Mouse (Mus musculus) neural tube, embryonic 14.5 days (tissue): ENCODE data around the gene Adamtsl3. TPM values are rescaled to one million over a fixed set of nuclear protein-coding genes. Genes with fewer than 3 reads are reported as not detected.
"Not testable (repeated sequence)": the region's sequence is repeated elsewhere in the genome, so short reads cannot be mapped to it uniquely, and the experiment has no call there.

Experiments used
- ATAC-seq: fragments of 200-750 bp; cut with Nextera tagmentation; 2 replicates; pipeline ENCODE4 v1.8.0; 2017; ENCODE audit warnings: low read depth, mild to moderate bottlenecking, moderate TSS enrichment, moderate library complexity
- H3K27ac ChIP-seq: fragments of 300-500 bp; sonication (generic); 2 replicates; pipeline ENCODE4 v1.5.1; 2014; ENCODE audit warnings: low read depth, mild to moderate bottlenecking, control low read depth, low read length, moderate library complexity, mixed read lengths
- H3K27me3 ChIP-seq: fragments of 300-500 bp; sonication (generic); 2 replicates; pipeline ENCODE4 v1.6.1; 2014; ENCODE audit warnings: low read length; ENCODE audit not compliant: control insufficient read depth, insufficient read depth
- H3K36me3 ChIP-seq: fragments of 300-500 bp; sonication (generic); 2 replicates; pipeline ENCODE4 v1.6.1; 2014; ENCODE audit warnings: low read length, mixed read lengths; ENCODE audit not compliant: control insufficient read depth, insufficient read depth
- H3K4me1 ChIP-seq: fragments of 300-500 bp; sonication (generic); 2 replicates; pipeline ENCODE4 v1.6.1; 2014; ENCODE audit warnings: low read length; ENCODE audit not compliant: control insufficient read depth, insufficient read depth
- H3K4me2 ChIP-seq: fragments of 300-500 bp; sonication (generic); 2 replicates; pipeline ENCODE4 v1.6.1; 2014; ENCODE audit warnings: mild to moderate bottlenecking, low read depth, low read length, control low read depth
- H3K4me3 ChIP-seq: fragments of 300-500 bp; sonication (generic); 2 replicates; pipeline ENCODE4 v1.5.1; 2014; ENCODE audit warnings: low read depth, low read length, control low read depth, mixed read lengths
- H3K9ac ChIP-seq: fragments of 300-500 bp; sonication (generic); replicated peaks from 2 replicates; pipeline ENCODE4 v1.6.1; 2014; ENCODE audit warnings: low read depth, mild to moderate bottlenecking, control low read depth, low read length, mixed read lengths
- H3K9me3 ChIP-seq: fragments of 300-500 bp; sonication (generic); 2 replicates; pipeline ENCODE4 v1.6.1; 2016; ENCODE audit warnings: low read length; ENCODE audit not compliant: control insufficient read depth
- WGBS: fragments of 180-500 bp; shearing (Covaris S2); extraction: QIAGEN DNeasy Blood & Tissue Kit; methylation state at CpG from one replicate; pipeline ENCODE4 v1.1.7; 2014; 5-methylcytosine and 5-hydroxymethylcytosine counted together
- polyA plus RNA-seq: library from polyadenylated mRNA; unstranded; fragments of >200 nt; fragmentation: Nextera tagmentation; extraction: Ambion mirVana; gene quantifications from 2 replicates; pipeline ENCODE4 v1.2.1, GENCODE M21; 2014

Adamtsl3 gene
- polyA plus RNA-seq, 1 experiment from 2014 or later, result 1.4 TPM

DNA sequence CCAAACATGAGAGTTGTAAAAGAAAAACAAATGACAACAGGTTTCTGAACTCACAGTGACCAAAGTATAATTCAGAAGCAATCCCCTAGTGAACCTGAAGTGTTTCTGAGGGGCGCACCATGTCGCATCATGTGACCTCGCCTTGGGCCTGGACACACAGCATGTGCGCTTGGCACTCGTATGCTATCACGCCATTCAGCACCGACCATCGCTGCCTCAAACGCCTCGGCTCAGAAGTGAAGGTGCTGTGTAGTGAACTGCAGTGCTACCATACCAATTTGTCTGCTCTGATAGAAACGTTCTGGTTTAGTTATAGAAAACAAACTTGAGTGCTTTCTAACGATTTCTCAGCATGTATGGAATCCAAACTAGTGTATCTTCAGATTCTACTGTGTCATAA, 59.7 kb downstream of the Adamtsl3 start:
- 64% methylated on average over 12 of the region's 12 CpGs for WGBS
- Histone ChIP-seq H3K9me3 (no peaks in the 10 kb centered on the region), H3K4me3 (no peak overlapping the region), H3K4me2 (no peak overlapping the region), H3K27me3 (no peaks in the 10 kb centered on the region), H3K27ac (no peak overlapping the region), H3K9ac (no peak overlapping the region), H3K4me1 (0 out of 2 replicates have a peak, but pooled peaks cover 3% of the 10 kb centered on the region), H3K36me3 (no peaks in the 10 kb centered on the region)
- ATAC-seq, result no peak

DNA sequence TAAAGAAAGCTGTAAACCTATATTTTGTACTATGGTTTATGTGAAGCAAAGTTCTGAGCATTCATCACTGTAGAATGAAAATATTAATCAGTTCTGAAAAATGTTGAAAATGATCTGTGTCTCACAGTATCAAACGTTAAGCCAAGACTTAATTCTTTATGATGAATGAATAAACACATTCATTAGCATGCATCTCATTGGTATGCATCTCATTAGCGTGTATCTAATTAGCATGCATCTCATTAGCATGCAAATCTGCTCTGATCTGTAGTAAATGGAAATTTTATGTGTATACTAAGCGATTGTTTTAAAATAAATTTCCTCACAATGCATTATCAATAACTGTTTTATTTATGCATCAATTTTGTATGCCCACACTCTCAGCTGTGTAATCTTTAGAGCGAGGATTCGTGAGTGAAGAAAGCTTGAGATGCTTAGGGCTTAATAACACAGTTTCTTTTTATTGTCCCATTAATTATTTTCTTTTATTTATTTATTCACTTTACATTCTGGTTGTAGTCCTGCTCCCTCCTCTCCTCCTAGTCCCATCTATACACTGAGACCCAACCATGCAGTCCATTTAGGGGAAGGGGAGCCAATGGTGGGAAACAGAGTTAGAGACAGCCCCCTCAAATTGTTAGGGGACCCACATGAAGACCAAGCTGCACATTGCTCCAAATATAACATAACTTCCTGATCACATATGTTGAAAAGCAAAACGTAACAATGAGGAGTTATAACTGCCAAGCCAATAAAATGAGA, 60.4 kb downstream of the Adamtsl3 start:
- H3K9me3 ChIP-seq, result no peaks in the 10 kb centered on the region
- H3K4me1 ChIP-seq, result 0 out of 2 replicates have a peak, but pooled peaks cover 3% of the 10 kb centered on the region
- H3K27me3 ChIP-seq, result no peaks in the 10 kb centered on the region
- no peak overlapping the region for H3K9ac ChIP-seq
- H3K4me2 ChIP-seq, result no peak overlapping the region
- WGBS, result 42% methylated on average over 6 of the region's 6 CpGs
- peak; percentile 70 for ATAC-seq
- no peaks in the 10 kb centered on the region for H3K36me3 ChIP-seq
- H3K4me3 ChIP-seq, result no peak overlapping the region
- no peak overlapping the region for H3K27ac ChIP-seq

DNA sequence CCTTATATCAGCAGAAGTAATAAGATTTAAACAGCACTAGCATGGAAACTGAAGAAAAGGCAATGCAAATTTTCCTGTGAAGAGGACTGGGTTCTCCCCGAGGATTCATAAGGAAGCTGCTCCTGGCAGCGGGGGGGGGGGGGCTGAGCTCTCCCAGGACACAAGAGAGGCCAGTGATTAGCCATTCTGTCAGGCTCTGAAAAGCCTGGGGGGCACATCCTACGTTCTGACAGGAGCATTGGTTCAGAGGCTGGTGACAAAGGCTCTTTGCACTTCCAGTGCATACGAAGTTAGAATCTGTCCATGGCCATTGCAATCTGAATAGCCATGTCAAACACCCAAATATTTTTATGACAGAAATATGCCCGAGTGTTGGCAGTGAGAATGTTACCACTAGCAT, 61.4 kb downstream of the Adamtsl3 start:
- 30% methylated on average over 4 of the region's 5 CpGs for WGBS
- Histone ChIP-seq H3K27ac (no peak overlapping the region), H3K4me3 (no peak overlapping the region), H3K36me3 (no peaks in the 10 kb centered on the region), H3K4me2 (no peak overlapping the region), H3K9ac (no peak overlapping the region), H3K4me1 (0 out of 2 replicates have a peak, but pooled peaks cover 3% of the 10 kb centered on the region), H3K9me3 (no peaks in the 10 kb centered on the region), H3K27me3 (no peaks in the 10 kb centered on the region)
- peak; percentile 60; the same call in 1 of the 2 replicates for ATAC-seq

DNA sequence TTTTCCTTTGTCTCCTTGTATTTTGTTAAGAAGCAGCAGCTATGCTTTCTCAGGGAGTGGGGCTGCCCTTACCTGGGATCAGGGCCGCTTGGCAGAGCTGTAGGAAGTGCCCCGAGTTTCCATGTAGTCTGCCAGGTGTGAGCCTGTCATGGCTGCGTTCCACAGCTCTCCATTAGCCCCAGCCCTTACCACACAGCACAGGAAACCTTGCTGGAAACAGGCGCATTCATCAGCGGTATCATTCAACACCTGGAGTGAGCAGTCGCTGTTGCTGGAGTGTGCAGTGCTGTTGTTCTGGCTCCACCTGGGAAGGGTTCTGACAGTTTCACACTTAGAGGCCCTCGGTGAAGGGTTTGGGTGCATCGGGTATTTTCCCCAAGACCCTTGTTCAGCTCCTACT, 62.1 kb downstream of the Adamtsl3 start:
- WGBS, result 86% methylated on average over 8 of the region's 8 CpGs
- H3K27me3 ChIP-seq, result no peaks in the 10 kb centered on the region
- no peak for ATAC-seq

DNA sequence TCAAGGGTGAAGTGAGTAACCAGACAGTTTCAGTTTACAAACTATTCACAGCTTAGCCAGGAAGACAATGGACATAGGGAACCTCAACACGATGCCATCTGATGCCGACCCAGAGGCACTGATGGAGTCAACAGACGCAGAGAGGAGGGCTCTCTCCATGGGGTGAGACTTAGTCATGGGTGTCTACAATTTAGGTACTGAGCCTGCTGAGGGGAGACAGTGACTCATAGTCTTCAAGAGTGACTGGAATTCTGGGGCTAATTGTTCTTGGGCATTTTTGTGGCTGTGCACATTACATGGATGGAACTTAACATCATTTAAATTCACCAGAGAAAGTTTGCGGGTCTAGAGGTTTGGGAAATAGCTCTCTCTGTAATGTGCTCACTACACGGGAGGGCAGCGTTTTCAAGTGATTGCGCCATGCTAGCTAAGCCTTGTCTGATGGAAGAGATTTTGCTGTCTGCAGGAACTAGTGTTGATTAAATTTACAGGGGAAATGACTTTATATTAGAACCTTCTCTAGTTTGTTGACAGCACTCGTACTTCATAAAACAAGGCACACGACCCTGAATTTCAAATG, 70.1 kb downstream of the Adamtsl3 start:
- H3K36me3 ChIP-seq, result no peaks in the 10 kb centered on the region
- H3K27ac ChIP-seq, result no peak overlapping the region
- 83% methylated on average over 9 of the region's 9 CpGs for WGBS
- H3K4me2 ChIP-seq, result no peak overlapping the region
- H3K9ac ChIP-seq, result no peak overlapping the region
- no peaks in the 10 kb centered on the region for H3K4me1 ChIP-seq
- no peaks in the 10 kb centered on the region for H3K9me3 ChIP-seq
- no peaks in the 10 kb centered on the region for H3K27me3 ChIP-seq
- no peak overlapping the region for H3K4me3 ChIP-seq
- no peak for ATAC-seq

More for the DNA sequence above, 62.1 kb downstream of the Adamtsl3 start:
- Histone ChIP-seq H3K4me2 (no peak overlapping the region), H3K4me1 (0 out of 2 replicates have a peak, but pooled peaks cover 3% of the 10 kb centered on the region), H3K4me3 (no peak overlapping the region), H3K9ac (no peak overlapping the region), H3K36me3 (no peaks in the 10 kb centered on the region), H3K27ac (no peak overlapping the region), H3K9me3 (no peaks in the 10 kb centered on the region)

DNA sequence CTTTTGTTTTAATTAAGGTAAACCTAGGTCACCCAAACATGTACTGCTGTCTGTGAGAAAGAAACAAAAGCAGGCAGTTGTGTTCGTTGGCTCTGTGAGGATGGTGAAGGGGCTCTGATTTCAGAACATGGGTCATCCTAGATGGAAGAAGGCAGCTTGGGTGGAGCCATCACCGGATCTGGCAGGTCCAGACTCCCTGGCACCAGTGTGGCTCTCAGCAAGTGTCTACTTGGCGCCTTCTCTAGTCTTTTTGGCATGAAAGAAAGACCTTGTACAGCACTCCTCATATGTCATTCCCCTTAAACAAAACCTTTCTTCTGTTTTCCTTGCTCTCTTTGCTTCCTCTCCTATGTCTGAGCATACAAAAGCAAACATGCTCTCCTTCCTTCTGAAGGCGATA, 75.5 kb downstream of the Adamtsl3 start:
- H3K27ac ChIP-seq, result no peak overlapping the region
- ATAC-seq, result no peak
- no peaks in the 10 kb centered on the region for H3K27me3 ChIP-seq
- no peak overlapping the region for H3K4me2 ChIP-seq
- H3K9ac ChIP-seq, result no peak overlapping the region
- H3K4me3 ChIP-seq, result no peak overlapping the region
- no peaks in the 10 kb centered on the region for H3K36me3 ChIP-seq
- no peaks in the 10 kb centered on the region for H3K4me1 ChIP-seq
- 83% methylated on average over 4 of the region's 4 CpGs for WGBS
- no peaks in the 10 kb centered on the region for H3K9me3 ChIP-seq

DNA sequence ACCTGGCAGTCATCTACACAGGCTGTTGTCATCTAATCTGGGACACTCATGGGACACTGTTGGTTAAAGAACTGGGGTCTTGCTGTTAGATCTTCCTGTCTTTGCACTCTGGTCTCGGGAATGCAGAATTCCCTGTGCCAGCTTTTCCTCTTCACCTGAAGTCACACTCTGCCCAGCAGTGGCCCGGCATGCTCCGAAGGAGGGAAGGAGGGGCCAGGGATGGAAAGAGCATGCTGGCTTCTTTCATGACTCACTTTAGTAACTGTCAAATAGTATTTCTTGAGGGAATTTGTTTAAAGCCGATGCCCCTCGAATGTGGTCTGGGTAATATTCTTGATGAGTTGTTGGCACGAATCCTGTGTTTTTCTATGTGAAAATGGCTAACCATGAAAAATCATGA, 81.2 kb downstream of the Adamtsl3 start:
- 91% methylated on average over 6 of the region's 6 CpGs for WGBS

DNA sequence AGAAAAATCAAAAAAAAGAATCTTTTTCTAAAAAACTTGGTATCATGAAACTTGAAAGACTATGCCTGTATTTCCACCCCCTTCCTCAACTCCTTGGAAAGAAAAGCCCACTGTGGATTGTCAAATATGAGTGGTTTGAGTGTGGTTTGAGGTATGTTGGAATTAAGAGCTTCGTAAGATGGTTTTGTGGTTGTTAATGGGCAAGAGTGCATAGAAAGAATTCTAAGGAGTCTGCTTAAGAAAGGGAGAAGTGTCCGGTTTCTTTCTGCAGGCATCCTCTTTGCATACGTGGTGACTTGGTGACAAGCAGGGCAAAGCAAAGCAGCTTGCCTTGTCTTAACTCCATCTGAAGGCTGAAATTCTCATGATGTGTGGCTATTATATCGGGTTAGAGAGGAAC, 81.6 kb downstream of the Adamtsl3 start:
- H3K4me3 ChIP-seq, result no peak overlapping the region
- H3K9me3 ChIP-seq, result no peaks in the 10 kb centered on the region
- H3K27ac ChIP-seq, result no peak overlapping the region
- ATAC-seq, result no peak
- H3K9ac ChIP-seq, result no peak overlapping the region
- no peaks in the 10 kb centered on the region for H3K4me1 ChIP-seq
- H3K27me3 ChIP-seq, result no peaks in the 10 kb centered on the region
- WGBS, result 87% methylated on average over 4 of the region's 4 CpGs
- no peaks in the 10 kb centered on the region for H3K36me3 ChIP-seq
- H3K4me2 ChIP-seq, result no peak overlapping the region

More for the DNA sequence above, 81.2 kb downstream of the Adamtsl3 start:
- H3K4me3 ChIP-seq, result no peak overlapping the region
- H3K4me1 ChIP-seq, result no peaks in the 10 kb centered on the region
- no peaks in the 10 kb centered on the region for H3K9me3 ChIP-seq
- no peak overlapping the region for H3K9ac ChIP-seq
- no peak overlapping the region for H3K4me2 ChIP-seq
- H3K27ac ChIP-seq, result no peak overlapping the region
- H3K27me3 ChIP-seq, result no peaks in the 10 kb centered on the region
- H3K36me3 ChIP-seq, result no peaks in the 10 kb centered on the region
- no peak for ATAC-seq

DNA sequence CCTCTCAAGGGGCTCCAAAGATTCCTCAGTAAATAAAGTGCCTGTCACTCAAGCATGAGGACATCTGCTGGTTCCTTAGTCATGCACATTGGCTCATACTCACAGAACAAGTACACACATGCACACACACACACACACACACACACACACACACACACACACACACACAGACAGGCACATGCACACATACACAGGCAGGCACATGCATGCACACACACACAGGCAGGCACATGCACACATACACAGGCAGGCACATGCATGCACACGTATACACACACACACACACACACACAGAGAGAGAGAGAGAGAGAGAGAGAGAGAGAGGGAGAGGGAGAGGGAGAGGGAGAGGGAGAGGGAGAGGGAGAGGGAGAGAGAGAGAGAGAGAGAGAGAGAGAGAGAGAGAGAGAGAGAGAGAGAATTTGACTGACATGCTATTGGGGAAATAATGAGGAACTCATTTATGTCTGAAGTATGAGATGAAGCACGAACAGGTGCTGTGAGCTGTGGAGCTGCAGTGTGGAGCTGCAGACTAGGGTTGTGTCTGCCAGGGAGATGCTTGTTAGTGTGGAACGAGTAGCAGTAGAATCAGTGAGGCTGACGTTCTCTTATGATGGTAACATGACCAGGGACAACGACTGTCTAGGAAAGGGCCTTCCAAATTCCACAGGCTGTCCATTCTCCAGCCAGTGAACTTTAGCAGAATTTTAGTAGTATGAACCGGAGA, 85.0 kb downstream of the Adamtsl3 start:
- H3K27me3 ChIP-seq, H3K4me3 ChIP-seq, H3K4me2 ChIP-seq, H3K4me1 ChIP-seq, H3K36me3 ChIP-seq, H3K9ac ChIP-seq, H3K27ac ChIP-seq, H3K9me3 ChIP-seq, ATAC-seq: not testable (repeated sequence)
- WGBS, result 76% methylated on average over 6 of the region's 6 CpGs
